Comparison of ENCODE assay signal across 8 mouse cellular contexts in genomic region chr2:31458989-31459936, GRCm38 (mm10). TPM values are rescaled to one million over a fixed set of nuclear protein-coding genes. Genes with fewer than 3 reads are reported as not detected.
A peak's percentile ranks its signal among the peaks of the same experiment; 100 is the strongest.
DNase-seq lines count a peak whose midpoint lies in the region; ATAC-seq lines count a peak whose summit lies in the region.
"Had no signal": no experiment of that assay in that cellular context is flagged by ENCODE, and none has a peak within 500 bp of the region (broad histone marks: within the 10 kb centered on the region; RNA-seq: fewer than 3 reads in every experiment).

No protein-coding gene starts in this region.

- no peak overlapping the region for H3K27ac ChIP-seq in forebrain, embryonic 16.5 days (ENCODE audit: low read length)
- H3K27ac ChIP-seq in liver, embryonic 13.5 days, result peak overlapping the region; percentile 74

- no peaks in the 10 kb centered on the region for H3K36me3 ChIP-seq in forebrain, embryonic 16.5 days (ENCODE audit: control insufficient read depth, insufficient read depth)
- no peaks in the 10 kb centered on the region for H3K36me3 ChIP-seq in liver, embryonic 13.5 days

- WGBS in forebrain, embryonic 16.5 days, result 50% methylated on average over 16 of the region's 16 CpGs
- 19% methylated on average over 16 of the region's 16 CpGs for WGBS in liver, embryonic 13.5 days (ENCODE audit: insufficient replicate concordance)

- peaks cover 18% of the 10 kb centered on the region; the same call in 1 of the 2 replicates for H3K27me3 ChIP-seq in forebrain, embryonic 16.5 days (replicated peaks; ENCODE audit: control insufficient read depth, insufficient read depth, low read length)
- peaks cover 26% of the 10 kb centered on the region for H3K27me3 ChIP-seq in liver, embryonic 13.5 days

- no peak overlapping the region for H3K4me3 ChIP-seq in forebrain, embryonic 16.5 days (replicated peaks; ENCODE audit: low read length)
- H3K4me3 ChIP-seq in liver, embryonic 13.5 days (replicated peaks), result peak overlapping the region; percentile 49

- H3K4me2 ChIP-seq in forebrain, embryonic 16.5 days (ENCODE audit: low read length), result peak overlapping the region; percentile 71; the same call in 1 of the 2 replicates
- peak overlapping the region; percentile 65 for H3K4me2 ChIP-seq in liver, embryonic 13.5 days

- no peaks in the 10 kb centered on the region for H3K9me3 ChIP-seq in forebrain, embryonic 16.5 days (ENCODE audit: control insufficient read depth, low read length)
- no peaks in the 10 kb centered on the region for H3K9me3 ChIP-seq in liver, embryonic 13.5 days (replicated peaks)
- H3K9me3 ChIP-seq: megakaryocyte, embryonic 14.5 days had no signal

- peak; percentile 45 for DNase-seq in urinary bladder, postnatal 14 days (ENCODE audit: low spot score)
- no peak for DNase-seq in urinary bladder, postnatal 4 days (ENCODE audit: low spot score in 2 of 2)
- DNase-seq in liver, embryonic 13.5 days, result no peak
- DNase-seq in adrenal gland, adult 2 months, result no peak
- no peak for DNase-seq in left cerebral cortex, adult 8-10 months (ENCODE audit: low spot score in 2 of 2)
- DNase-seq in c-Kit-positive CD71-positive TER-119-positive erythroid progenitor cells, embryonic 14.5 days (ENCODE audit: low spot score), result no peak

- no peak overlapping the region for H3K9ac ChIP-seq in forebrain, embryonic 16.5 days (replicated peaks; ENCODE audit: low read depth, low read length)
- peak overlapping the region; percentile 59 for H3K9ac ChIP-seq in liver, embryonic 13.5 days

- ATAC-seq in forebrain, embryonic 16.5 days, result no peak
- no peak for ATAC-seq in liver, embryonic 13.5 days (ENCODE audit: low read depth)

- H3K4me1 ChIP-seq in forebrain, embryonic 16.5 days (replicated peaks; ENCODE audit: control insufficient read depth, insufficient read depth, low read length), result peaks cover 13% of the 10 kb centered on the region
- H3K4me1 ChIP-seq in liver, embryonic 13.5 days (replicated peaks), result peaks cover 38% of the 10 kb centered on the region

RNA-seq across cellular contexts. Expression of gene Ass1, which starts 10.7 kb away (rescaled TPM):
- 6.0 and 8.0 TPM in 2 replicates for polyA plus RNA-seq in forebrain, embryonic 16.5 days (2015; fragmentation: Nextera tagmentation; extraction: Ambion mirVana)
- 75.3 and 87.1 TPM in 2 replicates for polyA plus RNA-seq in liver, embryonic 13.5 days (2015; fragmentation: Nextera tagmentation; extraction: Ambion mirVana)
- total RNA-seq in adrenal gland, adult 2 months (2021), result 10 to 100 TPM; 24.4 to 31.6 TPM
- polyA plus RNA-seq in adrenal gland, adult 2 months (2012; rRNA removed), result 3.9 and 4.0 TPM in 2 replicates
- total RNA-seq in left cerebral cortex, adult 8-10 months (2022), result 10 to 100 TPM; 53.8 to 61.2 (median 56.4) TPM
